Mouse (Mus musculus): ENCODE results near the gene Slc39a9. TPM values are rescaled to one million over a fixed set of nuclear protein-coding genes. Genes with fewer than 3 reads are reported as not detected.

The Slc39a9 gene
- polyA plus RNA-seq, 1 experiment from 2014 or later, result 24.4 TPM

GRCm38 (mm10) chr12:80701332-80701731 lies 57.6 kb downstream of the Slc39a9 start:
- peaks cover 7% of the 10 kb centered on the region; the same call in 1 of the 2 replicates for H3K27me3 ChIP-seq (ENCODE audit: insufficient read depth, poor library complexity, severe bottlenecking)
- DNase-seq (ENCODE audit: low spot score), result no peak

GRCm38 (mm10) chr12:80706208-80706914 lies 62.7 kb downstream of the Slc39a9 start:
- no peaks in the 10 kb centered on the region for H3K9me3 ChIP-seq
- H3K27ac ChIP-seq, result no peak overlapping the region
- DNase-seq (ENCODE audit: low spot score), result no peak
- 61% methylated on average over 11 of the region's 11 CpGs for WGBS
- H3K4me1 ChIP-seq (replicated peaks), result peaks cover 15% of the 10 kb centered on the region
- no peaks in the 10 kb centered on the region for H3K36me3 ChIP-seq
- H3K4me3 ChIP-seq, result no peak overlapping the region
- no peaks in the 10 kb centered on the region for H3K27me3 ChIP-seq (ENCODE audit: insufficient read depth, poor library complexity, severe bottlenecking)

More at GRCm38 (mm10) chr12:80701332-80701731, 57.6 kb downstream of the Slc39a9 start:
- 83% methylated on average over 7 of the region's 7 CpGs for WGBS
- Histone ChIP-seq H3K4me3 (no peak overlapping the region), H3K36me3 (no peaks in the 10 kb centered on the region), H3K4me1 (replicated peaks) (peaks cover 7% of the 10 kb centered on the region), H3K9me3 (no peaks in the 10 kb centered on the region), H3K27ac (no peak overlapping the region)

GRCm38 (mm10) chr12:80706915-80707604 lies 63.4 kb downstream of the Slc39a9 start:
- Histone ChIP-seq H3K4me1 (replicated peaks) (peaks cover 15% of the 10 kb centered on the region), H3K27me3 (ENCODE audit: insufficient read depth, poor library complexity, severe bottlenecking) (no peaks in the 10 kb centered on the region), H3K36me3 (no peaks in the 10 kb centered on the region), H3K9me3 (no peaks in the 10 kb centered on the region), H3K27ac (no peak overlapping the region), H3K4me3 (no peak overlapping the region)
- no peak for DNase-seq (ENCODE audit: low spot score)
- 77% methylated on average over 6 of the region's 6 CpGs for WGBS

- Histone ChIP-seq H3K4me1 (replicated peaks) (peaks cover 17% of the 10 kb centered on the region), H3K36me3 (no peaks in the 10 kb centered on the region), H3K9me3 (no peaks in the 10 kb centered on the region), H3K27me3 (ENCODE audit: insufficient read depth, poor library complexity, severe bottlenecking) (peaks cover 8% of the 10 kb centered on the region), H3K4me3 (no peak overlapping the region), H3K27ac (no peak overlapping the region)
- whole genome bisulfite sequencing, result 83% methylated on average over 6 of the region's 6 CpGs
- no peak for DNase-seq (ENCODE audit: low spot score)
Observed at GRCm38 (mm10) chr12:80715915-80716314, 72.2 kb downstream of the Slc39a9 start.

GRCm38 (mm10) chr12:80719141-80719540 lies 75.5 kb downstream of the Slc39a9 start:
- 77% methylated on average over 2 of the region's 2 CpGs for WGBS

GRCm38 (mm10) chr12:80720507-80720906 lies 76.8 kb downstream of the Slc39a9 start:
- Histone ChIP-seq H3K4me1 (replicated peaks) (peaks cover 22% of the 10 kb centered on the region), H3K27ac (no peak overlapping the region), H3K9me3 (no peaks in the 10 kb centered on the region), H3K27me3 (ENCODE audit: insufficient read depth, poor library complexity, severe bottlenecking) (peaks cover 15% of the 10 kb centered on the region), H3K36me3 (no peaks in the 10 kb centered on the region), H3K4me3 (no peak overlapping the region)
- peak; percentile 38 for DNase-seq (ENCODE audit: low spot score)
- WGBS, result 44% methylated on average over 12 of the region's 12 CpGs

More at GRCm38 (mm10) chr12:80719141-80719540, 75.5 kb downstream of the Slc39a9 start:
- H3K9me3 ChIP-seq, result no peaks in the 10 kb centered on the region
- no peak overlapping the region for H3K27ac ChIP-seq
- no peaks in the 10 kb centered on the region for H3K36me3 ChIP-seq
- H3K4me1 ChIP-seq (replicated peaks), result peaks cover 22% of the 10 kb centered on the region
- H3K4me3 ChIP-seq, result no peak overlapping the region
- no peak for DNase-seq (ENCODE audit: low spot score)
- H3K27me3 ChIP-seq (ENCODE audit: insufficient read depth, poor library complexity, severe bottlenecking), result peaks cover 15% of the 10 kb centered on the region

- Histone ChIP-seq H3K4me3 (no peak overlapping the region), H3K27me3 (ENCODE audit: insufficient read depth, poor library complexity, severe bottlenecking) (peaks cover 16% of the 10 kb centered on the region), H3K4me1 (replicated peaks) (peaks cover 22% of the 10 kb centered on the region), H3K36me3 (no peaks in the 10 kb centered on the region), H3K9me3 (no peaks in the 10 kb centered on the region), H3K27ac (no peak overlapping the region)
- DNase-seq (ENCODE audit: low spot score), result no peak
- 81% methylated on average over 15 of the region's 15 CpGs for WGBS
Observed at GRCm38 (mm10) chr12:80721458-80721857, 77.8 kb downstream of the Slc39a9 start.

GRCm38 (mm10) chr12:80724853-80725559 lies 81.3 kb downstream of the Slc39a9 start:
- H3K9me3 ChIP-seq, result no peaks in the 10 kb centered on the region
- H3K4me3 ChIP-seq, result no peak overlapping the region
- no peaks in the 10 kb centered on the region for H3K36me3 ChIP-seq
- H3K27ac ChIP-seq, result no peak overlapping the region
- H3K4me1 ChIP-seq (replicated peaks), result peaks cover 13% of the 10 kb centered on the region
- DNase-seq (ENCODE audit: low spot score), result peak; percentile 79
- WGBS, result 33% methylated on average over 10 of the region's 10 CpGs
- peaks cover 16% of the 10 kb centered on the region; the same call in 1 of the 2 replicates for H3K27me3 ChIP-seq (ENCODE audit: insufficient read depth, poor library complexity, severe bottlenecking)

- H3K27ac ChIP-seq, result no peak overlapping the region
- no peaks in the 10 kb centered on the region for H3K36me3 ChIP-seq
- no peak overlapping the region for H3K4me3 ChIP-seq
- H3K4me1 ChIP-seq (replicated peaks), result no peaks in the 10 kb centered on the region
- peaks cover 8% of the 10 kb centered on the region; the same call in 1 of the 2 replicates for H3K27me3 ChIP-seq (ENCODE audit: insufficient read depth, poor library complexity, severe bottlenecking)
- DNase-seq (ENCODE audit: low spot score), result no peak
- H3K9me3 ChIP-seq, result no peaks in the 10 kb centered on the region
- WGBS, result 26% methylated on average over 1 of the region's 1 CpGs
Observed at GRCm38 (mm10) chr12:80728207-80728606, 84.5 kb downstream of the Slc39a9 start.

- no peak overlapping the region for H3K4me3 ChIP-seq
- H3K9me3 ChIP-seq, result no peaks in the 10 kb centered on the region
- no peak overlapping the region for H3K27ac ChIP-seq
- H3K27me3 ChIP-seq (ENCODE audit: insufficient read depth, poor library complexity, severe bottlenecking), result peaks cover 8% of the 10 kb centered on the region; the same call in 1 of the 2 replicates
- no peaks in the 10 kb centered on the region for H3K4me1 ChIP-seq (replicated peaks)
- H3K36me3 ChIP-seq, result no peaks in the 10 kb centered on the region
- no peak for DNase-seq (ENCODE audit: low spot score)
- WGBS, result 60% methylated on average over 2 of the region's 2 CpGs
Observed at GRCm38 (mm10) chr12:80728814-80729213, 85.1 kb downstream of the Slc39a9 start.

- WGBS, result 90% methylated on average over 12 of the region's 12 CpGs
Observed at GRCm38 (mm10) chr12:80729758-80730530, 86.3 kb downstream of the Slc39a9 start.

GRCm38 (mm10) chr12:80730567-80730966 lies 86.9 kb downstream of the Slc39a9 start:
- no peaks in the 10 kb centered on the region for H3K9me3 ChIP-seq
- DNase-seq (ENCODE audit: low spot score), result peak; percentile 82
- H3K4me3 ChIP-seq, result no peak overlapping the region
- H3K27me3 ChIP-seq (ENCODE audit: insufficient read depth, poor library complexity, severe bottlenecking), result peaks cover 8% of the 10 kb centered on the region; the same call in 1 of the 2 replicates
- H3K36me3 ChIP-seq, result no peaks in the 10 kb centered on the region
- peaks cover 12% of the 10 kb centered on the region for H3K4me1 ChIP-seq (replicated peaks)
- H3K27ac ChIP-seq, result peak overlapping the region; percentile 73
- 9% methylated on average over 9 of the region's 9 CpGs for WGBS

More at GRCm38 (mm10) chr12:80729758-80730530, 86.3 kb downstream of the Slc39a9 start:
- no peak for DNase-seq (ENCODE audit: low spot score)
- Histone ChIP-seq H3K27ac (no peak overlapping the region), H3K9me3 (no peaks in the 10 kb centered on the region), H3K27me3 (ENCODE audit: insufficient read depth, poor library complexity, severe bottlenecking) (peaks cover 8% of the 10 kb centered on the region; the same call in 1 of the 2 replicates), H3K4me3 (no peak overlapping the region), H3K36me3 (no peaks in the 10 kb centered on the region), H3K4me1 (replicated peaks) (peaks cover 7% of the 10 kb centered on the region)
